Mouse (Mus musculus): ENCODE data around the gene Meis1. TPM values are rescaled to one million over a fixed set of nuclear protein-coding genes. Genes with fewer than 3 reads are reported as not detected.
A peak's percentile ranks its signal among the peaks of the same experiment; 100 is the strongest.

Gene Meis1
- polyA plus RNA-seq (2012; rRNA removed): 26.0 and 31.3 TPM in 2 replicates

DNA sequence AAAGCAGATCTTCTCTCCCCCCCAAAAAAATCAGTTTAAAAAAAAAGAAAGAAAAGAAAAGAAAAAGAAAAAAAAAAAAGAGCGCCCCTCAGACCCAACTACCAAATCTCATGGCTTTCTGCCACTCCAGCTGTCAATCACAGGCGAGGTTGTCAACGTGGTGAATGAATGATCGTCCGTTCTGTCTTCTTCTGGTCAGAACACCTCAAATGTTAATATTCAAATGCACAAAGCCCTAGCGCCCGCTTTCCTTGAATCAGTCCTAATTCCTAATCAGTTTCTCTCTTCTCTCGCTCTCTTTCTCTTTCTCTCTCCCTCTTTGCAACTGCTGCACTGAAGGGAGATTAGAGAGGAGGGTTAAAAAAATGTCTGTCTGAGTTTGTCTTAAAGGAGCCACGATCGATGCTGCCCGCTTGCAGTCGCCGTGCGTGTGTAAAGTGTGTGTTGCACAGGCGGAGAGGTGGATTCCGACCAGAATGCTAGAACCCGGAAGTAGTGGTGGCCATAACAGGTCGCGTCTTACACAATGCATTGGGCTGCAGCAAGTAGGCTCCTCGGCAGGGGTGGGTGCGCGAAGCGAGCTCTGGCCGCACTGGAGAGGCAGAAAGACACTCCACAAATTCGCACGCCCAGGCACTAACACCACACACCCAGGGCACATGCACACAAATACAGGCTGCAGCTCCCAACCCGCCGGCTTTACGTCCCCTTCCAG lies at the start of gene Meis1:
Gene Meis1 (minus strand): TSS at position 497 of the 715 bp plus-strand sequence.
- H3K4me1 ChIP-seq (ENCODE audit: control insufficient read depth, insufficient read depth, low read length): peaks cover 2% of the 10 kb centered on the region; the same call in 1 of the 2 replicates
- H3K4me3 ChIP-seq (replicated peaks; ENCODE audit: extremely low read depth, low read depth, low read length): peak within 1 kb of the TSS; percentile 81
- peak; percentile 74 for DNase-seq
- TF ChIP-seq POLR2A (IDR thresholded peaks at IDR 0.05; ENCODE audit: borderline replicate concordance, extremely low read depth, low read depth, low read length) (no peak; the same call in 1 of the 2 replicates), CTCF (IDR thresholded peaks at IDR 0.05; ENCODE audit: insufficient read depth, low read length) (no peak)
- WGBS: under 1% methylated on average over 29 of the region's 29 CpGs

DNA sequence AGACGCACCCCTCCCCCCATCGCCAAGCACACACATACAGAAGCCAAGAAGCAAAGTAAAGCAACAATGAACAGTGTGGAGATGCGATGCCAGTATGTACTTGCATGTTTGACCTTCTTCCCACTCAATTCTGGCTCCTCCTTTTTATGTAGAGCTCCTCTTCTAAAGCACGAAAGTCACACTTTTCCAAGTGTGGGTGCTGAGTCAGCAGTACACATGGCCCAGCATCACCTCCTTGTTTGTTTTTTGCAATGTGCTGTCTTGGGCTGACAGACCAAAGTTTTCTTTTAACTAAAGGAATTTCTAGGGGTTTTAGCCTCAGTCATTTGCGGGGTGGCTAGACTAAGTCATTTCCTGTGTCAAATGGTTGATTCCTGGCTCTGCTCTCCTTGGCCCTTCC lies 48.5 kb upstream of the Meis1 start:
- TF ChIP-seq CTCF (IDR thresholded peaks at IDR 0.05; ENCODE audit: insufficient read depth, low read length) (no peak), POLR2A (IDR thresholded peaks at IDR 0.05; ENCODE audit: borderline replicate concordance, extremely low read depth, low read depth, low read length) (no peak)
- H3K4me3 ChIP-seq (replicated peaks; ENCODE audit: extremely low read depth, low read depth, low read length): no peak overlapping the region
- 74% methylated on average over 5 of the region's 5 CpGs for WGBS
- DNase-seq: no peak
- no peaks in the 10 kb centered on the region for H3K4me1 ChIP-seq (ENCODE audit: control insufficient read depth, insufficient read depth, low read length)

DNA sequence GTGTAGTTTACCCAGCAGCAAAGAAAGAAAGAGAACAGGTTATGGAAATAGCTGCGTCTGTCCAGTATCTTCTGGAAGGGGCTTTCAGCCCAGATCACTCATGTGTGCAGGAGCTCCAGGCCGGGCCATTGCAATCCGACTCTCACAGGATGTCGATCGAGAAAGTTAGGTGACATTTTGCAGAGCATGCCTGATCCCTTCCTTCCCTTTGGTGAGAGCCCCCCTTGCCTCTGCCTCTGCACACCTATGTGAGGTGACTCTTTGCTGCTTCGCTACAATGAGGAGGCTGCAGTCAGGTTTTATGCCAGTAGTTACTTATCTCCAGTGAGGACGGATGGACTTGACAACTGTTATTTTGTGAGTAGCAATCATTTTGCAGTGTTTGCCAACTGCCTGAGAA lies 30.5 kb upstream of the Meis1 start:
- Histone ChIP-seq H3K4me1 (ENCODE audit: control insufficient read depth, insufficient read depth, low read length) (no peaks in the 10 kb centered on the region), H3K4me3 (replicated peaks; ENCODE audit: extremely low read depth, low read depth, low read length) (no peak overlapping the region)
- 62% methylated on average over 7 of the region's 7 CpGs for WGBS
- no peak for DNase-seq
- TF ChIP-seq CTCF (IDR thresholded peaks at IDR 0.05; ENCODE audit: insufficient read depth, low read length) (no peak), POLR2A (IDR thresholded peaks at IDR 0.05; ENCODE audit: borderline replicate concordance, extremely low read depth, low read depth, low read length) (no peak)

DNA sequence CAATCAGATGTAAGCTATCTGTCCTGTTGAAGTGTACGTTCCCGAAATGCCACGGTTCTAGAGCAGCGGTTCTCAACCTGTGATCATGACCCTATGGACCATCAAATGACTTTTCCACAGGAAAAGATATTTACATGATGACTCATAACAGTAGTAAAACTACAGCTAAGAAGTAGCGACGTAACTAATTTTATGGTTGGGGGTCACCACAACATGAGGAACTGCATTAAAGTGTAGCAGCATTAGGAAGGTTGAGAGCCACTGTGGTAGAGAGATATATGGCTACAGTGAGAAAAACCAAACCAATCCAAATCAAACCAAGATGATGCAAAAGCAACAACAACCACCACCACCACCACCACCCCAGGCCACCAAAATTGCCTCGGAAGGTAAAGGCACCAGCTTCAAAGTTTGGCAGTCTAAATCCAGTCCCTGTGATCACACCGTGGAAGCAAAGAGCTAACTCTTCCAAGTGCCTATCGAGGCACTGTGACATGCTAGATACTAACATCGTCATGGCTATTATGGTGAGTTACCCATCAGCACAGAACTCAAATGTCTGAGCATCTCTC lies 17.9 kb upstream of the Meis1 start:
- Histone ChIP-seq H3K4me1 (ENCODE audit: control insufficient read depth, insufficient read depth, low read length) (no peaks in the 10 kb centered on the region), H3K4me3 (replicated peaks; ENCODE audit: extremely low read depth, low read depth, low read length) (no peak overlapping the region)
- WGBS: 88% methylated on average over 10 of the region's 10 CpGs
- no peak for DNase-seq
- TF ChIP-seq CTCF (IDR thresholded peaks at IDR 0.05; ENCODE audit: insufficient read depth, low read length) (no peak), POLR2A (IDR thresholded peaks at IDR 0.05; ENCODE audit: borderline replicate concordance, extremely low read depth, low read depth, low read length) (no peak)

DNA sequence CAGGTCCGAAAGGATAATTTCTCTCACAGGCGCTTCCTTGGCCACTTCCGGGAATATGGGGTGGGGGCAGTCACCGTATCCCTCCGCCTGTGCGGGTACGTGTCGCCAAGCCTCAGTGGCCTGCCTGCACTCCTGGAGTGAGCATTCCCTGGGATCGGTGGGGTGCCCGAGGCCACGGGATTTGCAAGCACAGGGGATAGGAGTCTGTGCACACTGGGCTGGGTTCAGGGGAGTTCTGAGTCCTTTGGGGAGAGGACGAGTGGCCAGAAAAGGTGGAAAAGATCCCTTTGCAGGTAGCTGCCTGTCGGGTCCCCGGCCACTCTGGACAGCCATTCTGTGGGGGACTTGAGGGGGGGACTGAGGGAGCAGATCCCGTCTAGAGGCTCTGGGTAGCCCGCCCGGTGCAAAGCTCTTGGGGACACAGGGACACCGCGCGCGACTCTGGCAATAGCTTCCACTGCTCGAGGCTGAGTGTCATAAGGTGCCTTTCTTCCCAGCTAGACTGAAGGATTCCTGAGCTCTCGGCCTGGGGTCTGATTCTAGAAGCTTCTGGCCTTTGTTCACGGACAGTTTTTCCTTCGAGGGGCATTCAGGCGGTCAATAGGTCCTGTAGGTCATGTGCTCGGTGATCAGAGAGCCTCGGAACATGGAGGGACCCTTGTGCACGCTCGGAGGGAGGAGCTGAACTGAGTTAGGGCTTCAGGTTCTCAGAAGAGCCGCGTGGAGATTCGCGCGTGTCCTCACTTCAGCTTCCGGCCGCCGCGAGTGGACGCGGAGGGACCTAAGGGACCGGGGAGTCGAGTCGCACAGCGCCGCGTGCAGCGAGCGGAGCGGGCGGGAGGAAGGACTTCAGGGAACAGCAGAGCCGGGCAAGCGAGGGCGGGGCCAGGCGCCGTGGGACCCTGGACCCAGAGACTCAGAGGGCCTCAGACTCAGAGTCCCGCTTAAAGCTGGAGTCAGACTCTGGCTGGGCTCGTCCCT lies 8.1 kb upstream of the Meis1 start:
- WGBS: 1% methylated on average over 58 of the region's 58 CpGs
- no peaks in the 10 kb centered on the region for H3K4me1 ChIP-seq (ENCODE audit: control insufficient read depth, insufficient read depth, low read length)
- peak; percentile 34 for DNase-seq
- TF ChIP-seq POLR2A (IDR thresholded peaks at IDR 0.05; ENCODE audit: borderline replicate concordance, extremely low read depth, low read depth, low read length) (0 out of 2 replicates have a peak, but pooled peaks have one; percentile 49), CTCF (IDR thresholded peaks at IDR 0.05; ENCODE audit: insufficient read depth, low read length) (no peak)
- peak overlapping the region; percentile 80 for H3K4me3 ChIP-seq (replicated peaks; ENCODE audit: extremely low read depth, low read depth, low read length)

DNA sequence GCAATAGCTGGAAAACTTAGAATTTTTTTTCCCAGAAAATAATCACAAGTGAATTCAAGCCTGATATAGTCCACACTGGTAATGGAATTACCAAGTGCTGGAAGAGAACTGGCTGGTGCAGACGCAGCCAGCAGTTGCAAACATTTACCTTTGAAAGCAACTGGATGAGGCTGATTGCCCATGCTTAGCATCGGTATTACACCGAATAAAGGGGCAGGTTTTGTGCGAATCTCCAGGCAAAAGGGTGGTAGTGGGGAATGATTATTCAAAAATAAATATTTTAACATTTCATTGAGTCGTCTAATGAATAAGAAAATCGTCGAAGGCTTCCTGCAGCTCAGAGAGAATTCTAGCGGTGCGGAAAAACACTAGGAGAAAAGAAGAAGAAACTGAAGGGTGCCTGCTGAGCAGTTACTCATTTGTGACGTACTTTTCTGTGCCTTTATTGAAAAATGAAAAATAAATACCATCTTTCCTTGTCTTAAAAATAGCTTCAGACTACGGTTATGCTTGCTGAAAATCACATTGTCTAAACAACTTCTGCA lies 7.3 kb upstream of the Meis1 start:
- no peak for DNase-seq
- peak overlapping the region; percentile 80 for H3K4me3 ChIP-seq (replicated peaks; ENCODE audit: extremely low read depth, low read depth, low read length)
- whole genome bisulfite sequencing: 16% methylated on average over 11 of the region's 11 CpGs
- H3K4me1 ChIP-seq (ENCODE audit: control insufficient read depth, insufficient read depth, low read length): no peaks in the 10 kb centered on the region; the same call in 1 of the 2 replicates
- no peak for TF ChIP-seq CTCF (IDR thresholded peaks at IDR 0.05; ENCODE audit: insufficient read depth, low read length)
- TF ChIP-seq POLR2A (IDR thresholded peaks at IDR 0.05; ENCODE audit: borderline replicate concordance, extremely low read depth, low read depth, low read length): no peak

DNA sequence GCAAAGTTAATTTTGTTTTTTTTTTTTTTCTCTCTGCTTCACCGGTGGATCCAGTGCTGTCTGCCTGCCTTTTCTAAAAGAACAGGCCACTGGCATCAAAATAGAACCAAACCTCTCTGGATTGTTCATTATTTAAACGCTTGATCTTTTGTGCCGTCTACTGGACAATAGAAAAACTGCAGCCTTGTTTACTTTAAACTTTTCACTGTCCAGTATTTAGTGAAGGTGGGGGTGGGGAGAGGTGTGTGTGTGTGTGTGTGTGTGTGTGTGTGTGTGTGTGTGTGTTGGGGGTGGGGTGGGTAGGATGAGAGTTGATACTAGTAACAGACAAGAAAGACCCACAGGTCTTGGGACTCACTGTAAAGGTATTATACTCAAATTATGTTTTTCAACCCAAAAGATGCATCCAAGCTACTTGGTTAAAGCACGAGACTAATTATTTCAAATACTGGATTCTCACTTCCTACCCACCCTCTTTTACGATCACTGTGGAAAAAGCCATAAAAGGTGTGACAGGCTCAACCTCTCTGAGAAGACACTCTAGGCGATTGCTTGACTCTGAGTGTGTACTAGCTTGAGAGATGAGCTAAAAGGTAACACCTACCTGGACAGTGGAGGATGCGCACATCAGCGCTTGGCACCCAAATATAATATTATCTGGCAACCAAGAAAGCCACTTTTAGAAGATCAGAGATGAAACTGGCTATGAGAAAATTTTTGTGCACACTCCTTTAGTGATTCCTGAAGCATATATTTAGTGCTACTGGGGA lies 5.9 kb upstream of the Meis1 start:
- TF ChIP-seq CTCF (IDR thresholded peaks at IDR 0.05; ENCODE audit: insufficient read depth, low read length) (no peak), POLR2A (IDR thresholded peaks at IDR 0.05; ENCODE audit: borderline replicate concordance, extremely low read depth, low read depth, low read length) (no peak)

DNA sequence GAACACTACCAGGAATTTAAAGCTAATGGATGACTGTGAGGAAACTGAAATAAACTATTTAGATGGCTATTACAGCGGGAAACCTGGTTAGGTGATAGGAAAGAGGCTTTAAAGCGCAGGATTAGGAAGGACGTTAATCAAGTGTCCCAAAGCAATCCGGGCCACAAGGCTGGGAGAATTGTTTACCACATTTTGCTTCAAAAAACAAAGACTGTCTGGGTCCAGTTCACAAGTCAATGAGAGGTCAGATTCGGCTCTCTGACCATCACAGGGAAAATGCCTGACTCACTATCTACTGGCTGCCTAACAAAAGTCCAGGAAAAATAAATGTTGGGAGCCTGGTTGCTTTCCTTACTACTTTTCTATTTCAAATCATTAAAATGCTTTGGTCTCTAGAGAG lies 4.6 kb upstream of the Meis1 start:
- Histone ChIP-seq H3K4me1 (ENCODE audit: control insufficient read depth, insufficient read depth, low read length) (peaks cover 2% of the 10 kb centered on the region; the same call in 1 of the 2 replicates), H3K4me3 (replicated peaks; ENCODE audit: extremely low read depth, low read depth, low read length) (no peak overlapping the region)
- TF ChIP-seq CTCF (IDR thresholded peaks at IDR 0.05; ENCODE audit: insufficient read depth, low read length): no peak
- no peak for TF ChIP-seq POLR2A (IDR thresholded peaks at IDR 0.05; ENCODE audit: borderline replicate concordance, extremely low read depth, low read depth, low read length)
- 59% methylated on average over 5 of the region's 5 CpGs for WGBS
- no peak for DNase-seq

More for the DNA sequence above, 5.9 kb upstream of the Meis1 start:
- peaks cover 2% of the 10 kb centered on the region; the same call in 1 of the 2 replicates for H3K4me1 ChIP-seq (ENCODE audit: control insufficient read depth, insufficient read depth, low read length)
- H3K4me3 ChIP-seq (replicated peaks; ENCODE audit: extremely low read depth, low read depth, low read length): no peak overlapping the region
- DNase-seq: no peak
- WGBS: 36% methylated on average over 8 of the region's 8 CpGs

All from lung, adult 2 months (tissue).